ENCODE assay signal across 19 mouse cellular contexts in genomic region chr14:117700670-117701280, GRCm38 (mm10).
DNase-seq lines count a peak whose midpoint lies in the region; ATAC-seq and TF ChIP-seq lines count a peak whose summit lies in the region.
"Had no signal": no experiment of that assay in that cellular context is flagged by ENCODE, and none has a peak within 500 bp of the region (broad histone marks: within the 10 kb centered on the region; RNA-seq: fewer than 3 reads in every experiment).

No protein-coding gene starts in this region.

- no peak overlapping the region for H3K4me2 ChIP-seq in midbrain, embryonic 11.5 days
- no peak overlapping the region; the same call in 1 of the 2 replicates for H3K4me2 ChIP-seq in midbrain, embryonic 13.5 days (replicated peaks)
- H3K4me2 ChIP-seq in midbrain, embryonic 12.5 days (replicated peaks) = peak overlapping the region; percentile 24; the same call in 1 of the 2 replicates
- H3K4me2 ChIP-seq in midbrain, embryonic 16.5 days (ENCODE audit: low read length) = peak overlapping the region; percentile 28
- no peak overlapping the region for H3K4me2 ChIP-seq in heart, embryonic 11.5 days
- H3K4me2 ChIP-seq: embryonic facial prominence, embryonic 12.5 days; forebrain, embryonic 13.5 days; forebrain, embryonic 15.5 days had no signal

- peak; percentile 72 for ATAC-seq in midbrain, embryonic 11.5 days (ENCODE audit: low FRiP score)
- ATAC-seq in midbrain, embryonic 13.5 days = no peak
- ATAC-seq in midbrain, embryonic 12.5 days (ENCODE audit: low FRiP score, low read depth) = peak; percentile 68
- no peak for ATAC-seq in midbrain, embryonic 16.5 days
- no peak for ATAC-seq in heart, embryonic 11.5 days (replicated peaks; ENCODE audit: insufficient number of reproducible peaks, low FRiP score, low TSS enrichment)
- ATAC-seq: forebrain, embryonic 13.5 days; forebrain, embryonic 15.5 days had no signal

- no peaks in the 10 kb centered on the region for H3K27me3 ChIP-seq in midbrain, embryonic 11.5 days (ENCODE audit: control insufficient read depth, insufficient read depth, low read length)
- no peaks in the 10 kb centered on the region for H3K27me3 ChIP-seq in midbrain, embryonic 13.5 days
- H3K27me3 ChIP-seq in midbrain, embryonic 12.5 days = no peaks in the 10 kb centered on the region
- H3K27me3 ChIP-seq in midbrain, embryonic 16.5 days (ENCODE audit: control insufficient read depth, insufficient read depth, low read depth, low read length) = no peaks in the 10 kb centered on the region
- H3K27me3 ChIP-seq in heart, embryonic 11.5 days (ENCODE audit: control insufficient read depth, insufficient read depth, low read length) = no peaks in the 10 kb centered on the region
- H3K27me3 ChIP-seq: embryonic facial prominence, embryonic 12.5 days; forebrain, embryonic 13.5 days; forebrain, embryonic 15.5 days had no signal

- H3K27ac ChIP-seq in midbrain, embryonic 11.5 days (ENCODE audit: low read depth, low read length) = no peak overlapping the region
- H3K27ac ChIP-seq in midbrain, embryonic 13.5 days = no peak overlapping the region
- no peak overlapping the region for H3K27ac ChIP-seq in midbrain, embryonic 12.5 days (replicated peaks)
- no peak overlapping the region for H3K27ac ChIP-seq in midbrain, embryonic 16.5 days (ENCODE audit: low read length)
- no peak overlapping the region for H3K27ac ChIP-seq in heart, embryonic 11.5 days (ENCODE audit: low read depth, low read length)
- no peak overlapping the region for H3K27ac ChIP-seq in gastrocnemius, adult 2 months
- H3K27ac ChIP-seq: embryonic facial prominence, embryonic 10.5 days; embryonic facial prominence, embryonic 12.5 days; forebrain, embryonic 13.5 days; forebrain, embryonic 15.5 days had no signal

- no peak overlapping the region for H3K4me3 ChIP-seq in midbrain, embryonic 11.5 days (ENCODE audit: low read depth, low read length)
- no peak overlapping the region for H3K4me3 ChIP-seq in midbrain, embryonic 13.5 days (replicated peaks)
- no peak overlapping the region for H3K4me3 ChIP-seq in midbrain, embryonic 12.5 days
- no peak overlapping the region for H3K4me3 ChIP-seq in midbrain, embryonic 16.5 days (ENCODE audit: low read depth, low read length)
- no peak overlapping the region for H3K4me3 ChIP-seq in heart, embryonic 11.5 days (ENCODE audit: low read depth, low read length)
- H3K4me3 ChIP-seq in gastrocnemius, adult 2 months = no peak overlapping the region
- H3K4me3 ChIP-seq: embryonic facial prominence, embryonic 10.5 days; embryonic facial prominence, embryonic 12.5 days; forebrain, embryonic 13.5 days; forebrain, embryonic 15.5 days had no signal

- no peak for TF ChIP-seq CTCF in gastrocnemius, adult 2 months (IDR thresholded peaks at IDR 0.05)

- DNase-seq in midbrain, embryonic 11.5 days (ENCODE audit: low spot score, missing footprints) = peak; percentile 89
- no peak for DNase-seq in gastrocnemius, adult 2 months
- no peak for DNase-seq in heart, postnatal 10 days
- DNase-seq: adrenal gland, adult 2 months; adrenal gland, postnatal 10 days; adrenal gland, postnatal 25 days; cerebellum, adult 11-12 months; cerebellum, adult 2 months; cerebellum, adult 9-10 months; cerebellum, postnatal 10 days; cerebellum, postnatal 25 days had no signal

- H3K4me1 ChIP-seq in midbrain, embryonic 11.5 days (ENCODE audit: control insufficient read depth, insufficient read depth, low read length) = peaks cover 11% of the 10 kb centered on the region
- peaks cover 9% of the 10 kb centered on the region for H3K4me1 ChIP-seq in midbrain, embryonic 13.5 days (replicated peaks)
- no peaks in the 10 kb centered on the region; the same call in 1 of the 2 replicates for H3K4me1 ChIP-seq in midbrain, embryonic 12.5 days
- peaks cover 5% of the 10 kb centered on the region; the same call in 1 of the 2 replicates for H3K4me1 ChIP-seq in midbrain, embryonic 16.5 days (ENCODE audit: control insufficient read depth, insufficient read depth, low read length)
- H3K4me1 ChIP-seq in heart, embryonic 11.5 days (ENCODE audit: control insufficient read depth, insufficient read depth, low read length) = no peaks in the 10 kb centered on the region
- H3K4me1 ChIP-seq: embryonic facial prominence, embryonic 12.5 days; forebrain, embryonic 13.5 days; forebrain, embryonic 15.5 days had no signal

- no peaks in the 10 kb centered on the region for H3K9me3 ChIP-seq in midbrain, embryonic 11.5 days (ENCODE audit: control insufficient read depth, low read length)
- H3K9me3 ChIP-seq in midbrain, embryonic 13.5 days = no peaks in the 10 kb centered on the region
- H3K9me3 ChIP-seq in midbrain, embryonic 12.5 days = no peaks in the 10 kb centered on the region
- no peaks in the 10 kb centered on the region for H3K9me3 ChIP-seq in midbrain, embryonic 16.5 days (replicated peaks; ENCODE audit: control insufficient read depth, low read length, poor library complexity, severe bottlenecking)
- H3K9me3 ChIP-seq in heart, embryonic 11.5 days (replicated peaks; ENCODE audit: control insufficient read depth, low read length) = no peaks in the 10 kb centered on the region
- H3K9me3 ChIP-seq: embryonic facial prominence, embryonic 10.5 days; embryonic facial prominence, embryonic 12.5 days; forebrain, embryonic 13.5 days; forebrain, embryonic 15.5 days had no signal

- intact Hi-C loops in gastrocnemius, adult 2 months (cut with DNase I) = no loop called here
- intact Hi-C loops in heart, postnatal 10 days (cut with DNase I) = no loop called here

- H3K9ac ChIP-seq in midbrain, embryonic 11.5 days (ENCODE audit: low read length) = no peak overlapping the region
- H3K9ac ChIP-seq in midbrain, embryonic 13.5 days (replicated peaks) = no peak overlapping the region
- no peak overlapping the region for H3K9ac ChIP-seq in midbrain, embryonic 12.5 days (replicated peaks)
- no peak overlapping the region for H3K9ac ChIP-seq in midbrain, embryonic 16.5 days (ENCODE audit: low read depth, low read length)
- no peak overlapping the region for H3K9ac ChIP-seq in heart, embryonic 11.5 days (ENCODE audit: low read depth, low read length)
- H3K9ac ChIP-seq: embryonic facial prominence, embryonic 12.5 days; forebrain, embryonic 13.5 days; forebrain, embryonic 15.5 days had no signal

- WGBS in midbrain, embryonic 11.5 days = 33% methylated on average over 10 of the region's 10 CpGs
- WGBS in midbrain, embryonic 13.5 days = 36% methylated on average over 10 of the region's 10 CpGs
- 34% methylated on average over 10 of the region's 10 CpGs for WGBS in midbrain, embryonic 12.5 days
- WGBS in midbrain, embryonic 16.5 days = 35% methylated on average over 10 of the region's 10 CpGs
- WGBS in heart, embryonic 11.5 days (ENCODE audit: insufficient replicate concordance) = 89% methylated on average over 10 of the region's 10 CpGs

- H3K36me3 ChIP-seq in midbrain, embryonic 11.5 days (ENCODE audit: control insufficient read depth, insufficient read depth, low read length) = no peaks in the 10 kb centered on the region
- H3K36me3 ChIP-seq in midbrain, embryonic 13.5 days = no peaks in the 10 kb centered on the region
- no peaks in the 10 kb centered on the region for H3K36me3 ChIP-seq in midbrain, embryonic 12.5 days
- H3K36me3 ChIP-seq in midbrain, embryonic 16.5 days (ENCODE audit: control insufficient read depth, insufficient read depth, low read length) = no peaks in the 10 kb centered on the region
- no peaks in the 10 kb centered on the region for H3K36me3 ChIP-seq in heart, embryonic 11.5 days (ENCODE audit: control insufficient read depth, insufficient read depth, low read length)
- H3K36me3 ChIP-seq: embryonic facial prominence, embryonic 10.5 days; embryonic facial prominence, embryonic 12.5 days; forebrain, embryonic 15.5 days had no signal

Comparison
In these comparisons a context has a peak if more than half of its experiments do, and no peak if none do; other contexts are left out.
1. ATAC-seq: peak in midbrain, embryonic 11.5 days (single experiment) and midbrain, embryonic 12.5 days (single experiment); none in midbrain, embryonic 13.5 days (single experiment), midbrain, embryonic 16.5 days (single experiment) and heart, embryonic 11.5 days (single experiment).
2. H3K4me2 ChIP-seq: peak in midbrain, embryonic 12.5 days (single experiment) and midbrain, embryonic 16.5 days (single experiment); none in midbrain, embryonic 11.5 days (single experiment), midbrain, embryonic 13.5 days (single experiment) and heart, embryonic 11.5 days (single experiment).